Mouse (Mus musculus) stomach, postnatal 0 days (tissue): ENCODE measurements at regions not wholly inside any gene's neighbourhood (a gene's known extent, or its start where the extent isn't known, plus 50 kb on each side); places are given as distances from the start of the nearest gene placed in this dataset.

Experiments
- CTCF ChIP-seq: IDR thresholded peaks from 2 replicates; pipeline ENCODE4 v1.5.1; 2016; ENCODE audit warnings: antibody characterized with exemption, low read depth, mild to moderate bottlenecking, moderate library complexity
- EP300 ChIP-seq: optimal IDR thresholded peaks from 2 replicates; pipeline ENCODE3; 2016; ENCODE audit warnings: antibody characterized with exemption

DNA sequence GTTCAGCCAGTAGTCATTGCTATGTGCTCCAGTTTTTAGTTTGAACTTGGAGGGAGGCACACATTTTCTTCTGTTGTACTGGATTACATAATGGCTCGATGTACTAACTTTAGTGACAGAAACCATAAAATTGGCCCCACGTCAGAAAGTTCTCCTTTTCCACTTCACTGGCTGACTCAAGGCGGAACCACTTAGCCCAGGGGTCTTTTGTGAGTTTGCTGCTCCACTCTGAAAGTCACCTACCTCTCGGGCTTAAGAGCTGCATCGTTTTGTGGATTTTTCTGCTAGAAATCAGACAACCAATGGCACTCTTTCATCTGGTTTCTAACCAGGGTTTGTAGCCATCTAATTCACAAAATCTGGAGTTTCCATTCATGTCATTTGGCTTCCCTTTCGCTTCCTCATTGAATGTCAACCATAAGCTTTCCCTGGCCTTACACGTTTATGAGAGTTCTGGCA lies 304.8 kb upstream of the Cited2 start:
- TF ChIP-seq CTCF (no peak), EP300 (no peak)
